Mouse (Mus musculus): Measurements from ENCODE around the gene Gm45785.

The Gm45785 gene

GRCm38 (mm10) chr7:140828171-140828881 is 27.8 kb downstream of the Gm45785 start:
- peak; percentile 35 for DNase-seq

- DNase-seq, result no peak
Measured at GRCm38 (mm10) chr7:140822731-140823130, 33.4 kb downstream of the Gm45785 start.

GRCm38 (mm10) chr7:140821653-140822329 is 34.3 kb downstream of the Gm45785 start, which contains the start of gene Zfp941:
Gene Zfp941 (minus strand): TSS chr7:140822178.
- DNase-seq, result peak; percentile 72

- DNase-seq, result no peak
Measured at GRCm38 (mm10) chr7:140821305-140821652, 34.9 kb downstream of the Gm45785 start.

- DNase-seq, result no peak
Measured at GRCm38 (mm10) chr7:140820173-140820572, 36.0 kb downstream of the Gm45785 start.

GRCm38 (mm10) chr7:140812850-140813249 is 43.3 kb downstream of the Gm45785 start:
- no peak for DNase-seq

- peak; percentile 12 for DNase-seq
Measured at GRCm38 (mm10) chr7:140811714-140812113, 44.4 kb downstream of the Gm45785 start.

- DNase-seq, result no peak
Measured at GRCm38 (mm10) chr7:140810496-140810895, 45.6 kb downstream of the Gm45785 start.

GRCm38 (mm10) chr7:140805704-140806103 is 50.4 kb downstream of the Gm45785 start:
- DNase-seq, result peak; percentile 27

GRCm38 (mm10) chr7:140802629-140803028 is 53.5 kb downstream of the Gm45785 start:
- no peak for DNase-seq

- no peak for DNase-seq
Measured at GRCm38 (mm10) chr7:140798212-140798611, 57.9 kb downstream of the Gm45785 start.

GRCm38 (mm10) chr7:140797619-140798018 is 58.5 kb downstream of the Gm45785 start:
- no peak for DNase-seq

GRCm38 (mm10) chr7:140793541-140793940 is 62.6 kb downstream of the Gm45785 start:
- no peak for DNase-seq

- no peak for DNase-seq
Measured at GRCm38 (mm10) chr7:140788053-140788435, 68.1 kb downstream of the Gm45785 start.

GRCm38 (mm10) chr7:140787406-140788052 is 68.6 kb downstream of the Gm45785 start, which contains the start of gene Syce1:
Gene Syce1 (minus strand): TSS chr7:140787852.
- DNase-seq, result no peak

GRCm38 (mm10) chr7:140780548-140780947 is 75.6 kb downstream of the Gm45785 start:
- DNase-seq, result no peak

Measured in right cerebral cortex, postnatal 14 days (tissue).